Mouse (Mus musculus): ENCODE results near the gene Zc3h6. TPM values are rescaled to one million over a fixed set of nuclear protein-coding genes. Genes with fewer than 3 reads are reported as not detected.

The Zc3h6 gene
- polyA plus RNA-seq, 1 experiment from 2014 or later: 0.71 TPM

GRCm38 (mm10) chr2:129038426-129038936, 71.3 kb downstream of the Zc3h6 start:
- Histone ChIP-seq H3K9me3 (replicated peaks) (no peaks in the 10 kb centered on the region), H3K27ac (no peak overlapping the region), H3K36me3 (no peaks in the 10 kb centered on the region), H3K4me1 (replicated peaks) (peaks cover 9% of the 10 kb centered on the region), H3K9ac (no peak overlapping the region), H3K27me3 (peaks cover 60% of the 10 kb centered on the region), H3K4me3 (replicated peaks) (peak overlapping the region; percentile 38), H3K4me2 (peak overlapping the region; percentile 60)
- no peak for DNase-seq
- no peak for ATAC-seq (ENCODE audit: low read depth)
- WGBS (ENCODE audit: insufficient replicate concordance): 37% methylated on average over 15 of the region's 15 CpGs

- DNase-seq: no peak
These were observed 71.9 kb downstream of the Zc3h6 start for GRCm38 (mm10) chr2:129038937-129039631.

GRCm38 (mm10) chr2:129040567-129040966, 73.4 kb downstream of the Zc3h6 start:
- H3K27ac ChIP-seq: no peak overlapping the region
- DNase-seq: no peak
- WGBS (ENCODE audit: insufficient replicate concordance): 6% methylated on average over 6 of the region's 6 CpGs
- H3K9ac ChIP-seq: no peak overlapping the region
- H3K27me3 ChIP-seq: peaks cover 56% of the 10 kb centered on the region
- no peaks in the 10 kb centered on the region for H3K36me3 ChIP-seq
- H3K4me1 ChIP-seq (replicated peaks): peaks cover 9% of the 10 kb centered on the region
- no peak for ATAC-seq (ENCODE audit: low read depth)
- H3K4me2 ChIP-seq: no peak overlapping the region
- H3K4me3 ChIP-seq (replicated peaks): no peak overlapping the region
- no peaks in the 10 kb centered on the region for H3K9me3 ChIP-seq (replicated peaks)

More at GRCm38 (mm10) chr2:129038937-129039631, 71.9 kb downstream of the Zc3h6 start:
- H3K4me2 ChIP-seq: peak overlapping the region; percentile 60
- H3K9me3 ChIP-seq (replicated peaks): no peaks in the 10 kb centered on the region
- H3K4me3 ChIP-seq (replicated peaks): peak overlapping the region; percentile 38
- H3K4me1 ChIP-seq (replicated peaks): peaks cover 9% of the 10 kb centered on the region
- no peak overlapping the region for H3K27ac ChIP-seq
- no peaks in the 10 kb centered on the region for H3K36me3 ChIP-seq
- 6% methylated on average over 62 of the region's 62 CpGs for WGBS (ENCODE audit: insufficient replicate concordance)
- no peak overlapping the region for H3K9ac ChIP-seq
- H3K27me3 ChIP-seq: peaks cover 60% of the 10 kb centered on the region
- ATAC-seq (ENCODE audit: low read depth): no peak

- Histone ChIP-seq H3K4me1 (replicated peaks) (no peaks in the 10 kb centered on the region), H3K36me3 (no peaks in the 10 kb centered on the region), H3K27me3 (peaks cover 5% of the 10 kb centered on the region), H3K4me2 (no peak overlapping the region), H3K9me3 (replicated peaks) (no peaks in the 10 kb centered on the region), H3K9ac (no peak overlapping the region), H3K4me3 (replicated peaks) (no peak overlapping the region), H3K27ac (no peak overlapping the region)
- 64% methylated on average over 6 of the region's 6 CpGs for WGBS (ENCODE audit: insufficient replicate concordance)
- no peak for ATAC-seq (ENCODE audit: low read depth)
- no peak for DNase-seq
These were observed 79.1 kb downstream of the Zc3h6 start for GRCm38 (mm10) chr2:129046172-129046845.

- H3K4me2 ChIP-seq: no peak overlapping the region
- WGBS (ENCODE audit: insufficient replicate concordance): 70% methylated on average over 4 of the region's 4 CpGs
- no peak overlapping the region for H3K27ac ChIP-seq
- H3K9me3 ChIP-seq (replicated peaks): no peaks in the 10 kb centered on the region
- no peak overlapping the region for H3K4me3 ChIP-seq (replicated peaks)
- H3K4me1 ChIP-seq (replicated peaks): no peaks in the 10 kb centered on the region
- DNase-seq (no peak), ATAC-seq (ENCODE audit: low read depth) (no peak)
- H3K27me3 ChIP-seq: peaks cover 3% of the 10 kb centered on the region; the same call in 1 of the 2 replicates
- no peak overlapping the region for H3K9ac ChIP-seq
- no peaks in the 10 kb centered on the region for H3K36me3 ChIP-seq
These were observed 79.6 kb downstream of the Zc3h6 start for GRCm38 (mm10) chr2:129046846-129047196.

GRCm38 (mm10) chr2:129047811-129048210, 80.6 kb downstream of the Zc3h6 start, which contains the start of gene Vinac1:
TSS of gene Vinac1 (minus strand) at chr2:129048172.
- no peak within 1 kb of the TSS for H3K4me2 ChIP-seq
- H3K27ac ChIP-seq: no peak within 1 kb of the TSS
- no peak within 1 kb of the TSS for H3K9ac ChIP-seq
- WGBS (ENCODE audit: insufficient replicate concordance): 64% methylated on average over 8 of the region's 8 CpGs
- DNase-seq (no peak), ATAC-seq (ENCODE audit: low read depth) (no peak)
- no peaks in the 10 kb centered on the region for H3K9me3 ChIP-seq (replicated peaks)
- no peaks in the 10 kb centered on the region for H3K36me3 ChIP-seq
- no peak within 1 kb of the TSS for H3K4me3 ChIP-seq (replicated peaks)
- peaks cover 3% of the 10 kb centered on the region; the same call in 1 of the 2 replicates for H3K27me3 ChIP-seq
- H3K4me1 ChIP-seq (replicated peaks): no peaks in the 10 kb centered on the region

GRCm38 (mm10) chr2:129052451-129052983, 85.3 kb downstream of the Zc3h6 start:
- WGBS (ENCODE audit: insufficient replicate concordance): 58% methylated on average over 4 of the region's 4 CpGs
- Histone ChIP-seq H3K4me2 (no peak overlapping the region), H3K27ac (no peak overlapping the region), H3K4me3 (replicated peaks) (no peak overlapping the region), H3K27me3 (peaks cover 3% of the 10 kb centered on the region; the same call in 1 of the 2 replicates), H3K36me3 (no peaks in the 10 kb centered on the region), H3K9ac (no peak overlapping the region), H3K9me3 (replicated peaks) (no peaks in the 10 kb centered on the region), H3K4me1 (replicated peaks) (peaks cover 9% of the 10 kb centered on the region)
- ATAC-seq (ENCODE audit: low read depth) (no peak), DNase-seq (no peak)

- no peak overlapping the region for H3K9ac ChIP-seq
- H3K36me3 ChIP-seq: no peaks in the 10 kb centered on the region
- no peak for ATAC-seq (ENCODE audit: low read depth)
- WGBS (ENCODE audit: insufficient replicate concordance): 81% methylated on average over 6 of the region's 6 CpGs
- no peak for DNase-seq
- H3K4me1 ChIP-seq (replicated peaks): peaks cover 22% of the 10 kb centered on the region
- H3K4me2 ChIP-seq: no peak overlapping the region
- no peak overlapping the region for H3K27ac ChIP-seq
- H3K27me3 ChIP-seq: peaks cover 6% of the 10 kb centered on the region; the same call in 1 of the 2 replicates
- no peaks in the 10 kb centered on the region for H3K9me3 ChIP-seq (replicated peaks)
- no peak overlapping the region for H3K4me3 ChIP-seq (replicated peaks)
These were observed 88.5 kb downstream of the Zc3h6 start for GRCm38 (mm10) chr2:129055741-129056140.

GRCm38 (mm10) chr2:129056597-129056996, 89.4 kb downstream of the Zc3h6 start:
- Histone ChIP-seq H3K27me3 (peaks cover 6% of the 10 kb centered on the region; the same call in 1 of the 2 replicates), H3K9me3 (replicated peaks) (no peaks in the 10 kb centered on the region), H3K9ac (no peak overlapping the region), H3K4me1 (replicated peaks) (peaks cover 22% of the 10 kb centered on the region), H3K27ac (no peak overlapping the region), H3K4me3 (replicated peaks) (no peak overlapping the region), H3K36me3 (no peaks in the 10 kb centered on the region), H3K4me2 (no peak overlapping the region)
- 42% methylated on average over 9 of the region's 9 CpGs for WGBS (ENCODE audit: insufficient replicate concordance)
- DNase-seq (no peak), ATAC-seq (ENCODE audit: low read depth) (no peak)

GRCm38 (mm10) chr2:129057256-129057655, 90.1 kb downstream of the Zc3h6 start:
- no peaks in the 10 kb centered on the region for H3K9me3 ChIP-seq (replicated peaks)
- H3K27ac ChIP-seq: no peak overlapping the region
- no peak overlapping the region for H3K9ac ChIP-seq
- H3K4me3 ChIP-seq (replicated peaks): no peak overlapping the region
- H3K4me2 ChIP-seq: no peak overlapping the region
- no peaks in the 10 kb centered on the region for H3K36me3 ChIP-seq
- DNase-seq (no peak), ATAC-seq (ENCODE audit: low read depth) (no peak)
- H3K27me3 ChIP-seq: peaks cover 6% of the 10 kb centered on the region; the same call in 1 of the 2 replicates
- 86% methylated on average over 8 of the region's 8 CpGs for WGBS (ENCODE audit: insufficient replicate concordance)
- peaks cover 22% of the 10 kb centered on the region for H3K4me1 ChIP-seq (replicated peaks)

- peak; percentile 34 for DNase-seq
- no peaks in the 10 kb centered on the region for H3K36me3 ChIP-seq
- peaks cover 22% of the 10 kb centered on the region for H3K4me1 ChIP-seq (replicated peaks)
- peaks cover 6% of the 10 kb centered on the region; the same call in 1 of the 2 replicates for H3K27me3 ChIP-seq
- H3K4me2 ChIP-seq: peak overlapping the region; percentile 57
- peak overlapping the region; percentile 54 for H3K9ac ChIP-seq
- H3K9me3 ChIP-seq (replicated peaks): no peaks in the 10 kb centered on the region
- peak; percentile 100 for ATAC-seq (ENCODE audit: low read depth)
- peak overlapping the region; percentile 44 for H3K27ac ChIP-seq
- peak overlapping the region; percentile 24; the same call in 1 of the 2 replicates for H3K4me3 ChIP-seq (replicated peaks)
- 42% methylated on average over 6 of the region's 6 CpGs for WGBS (ENCODE audit: insufficient replicate concordance)
These were observed 90.7 kb downstream of the Zc3h6 start for GRCm38 (mm10) chr2:129057920-129058361.
